Mouse (Mus musculus) spleen, postnatal 10 days (tissue): ENCODE measurements around the gene Lrrc20.
A peak's percentile ranks its signal among the peaks of the same experiment; 100 is the strongest.
"Not testable (repeated sequence)": the region's sequence is repeated elsewhere in the genome, so short reads cannot be mapped to it uniquely, and the experiment has no call there.

Source experiments
- DNase-seq, 2 experiments: peaks; one replicate each; pipeline ENCODE4 v3.0.0; 2021 to 2022; ENCODE audit warnings: low spot score in 2 of 2

Lrrc20 gene

DNA sequence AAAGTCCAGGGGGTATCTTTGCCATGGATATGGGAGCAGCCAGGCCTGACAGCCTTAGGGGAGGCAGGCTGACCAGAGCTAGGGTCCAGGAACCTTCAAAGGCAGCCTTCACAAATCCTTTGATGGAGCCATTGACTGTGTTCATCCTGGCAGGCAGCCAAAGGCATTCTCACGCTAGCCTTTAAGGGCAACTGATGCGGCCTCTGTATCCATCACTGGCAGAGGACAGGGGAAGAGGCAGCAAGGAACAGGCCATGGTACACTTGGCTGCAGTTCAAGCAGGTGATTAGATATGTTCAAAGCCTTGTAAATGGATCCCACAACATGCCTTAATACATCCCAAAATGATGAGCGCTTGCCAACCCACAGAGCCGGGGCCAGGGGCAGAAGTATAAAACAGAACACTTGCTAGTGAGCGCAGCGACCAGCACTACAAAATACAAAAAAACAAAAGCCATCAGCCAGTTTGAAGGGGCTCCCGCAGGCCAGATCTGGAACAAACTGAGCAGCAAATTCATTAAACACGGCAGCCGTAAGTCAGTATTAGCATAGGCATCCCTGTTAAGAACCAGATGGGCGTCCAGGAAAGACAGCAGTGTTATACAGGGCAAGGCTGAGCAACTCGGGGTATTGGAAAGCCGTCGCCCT lies 100.6 kb downstream of the Lrrc20 start:
- no peak for DNase-seq

DNA sequence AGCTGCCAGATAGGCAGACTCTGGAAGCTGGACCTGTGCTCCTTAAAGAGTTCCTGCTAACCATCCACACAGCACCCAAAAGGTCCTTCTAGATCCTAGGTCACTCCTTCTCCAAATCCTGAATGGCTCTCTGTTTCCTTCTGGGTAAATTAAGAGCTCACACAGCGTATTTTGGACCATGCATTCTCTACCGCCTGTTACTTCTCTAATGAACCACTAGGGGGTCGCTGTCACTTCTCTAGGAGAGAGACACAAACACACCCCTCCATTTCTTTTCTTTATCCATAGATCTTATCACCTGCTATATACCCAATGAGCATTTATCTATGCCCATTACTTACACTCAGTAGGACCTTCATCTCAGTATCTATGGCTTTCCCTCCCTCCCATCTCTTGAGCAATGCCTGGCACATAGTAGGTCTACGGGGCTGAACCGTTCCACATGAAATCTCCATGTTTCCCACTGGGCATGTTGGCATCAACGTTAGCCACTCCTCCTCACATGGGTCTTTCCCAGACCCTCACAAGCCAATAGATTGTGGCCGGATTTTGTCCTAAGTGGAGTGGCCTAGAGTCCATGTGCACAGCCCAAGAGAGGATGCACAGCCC lies 111.7 kb downstream of the Lrrc20 start:
- DNase-seq = no peak

DNA sequence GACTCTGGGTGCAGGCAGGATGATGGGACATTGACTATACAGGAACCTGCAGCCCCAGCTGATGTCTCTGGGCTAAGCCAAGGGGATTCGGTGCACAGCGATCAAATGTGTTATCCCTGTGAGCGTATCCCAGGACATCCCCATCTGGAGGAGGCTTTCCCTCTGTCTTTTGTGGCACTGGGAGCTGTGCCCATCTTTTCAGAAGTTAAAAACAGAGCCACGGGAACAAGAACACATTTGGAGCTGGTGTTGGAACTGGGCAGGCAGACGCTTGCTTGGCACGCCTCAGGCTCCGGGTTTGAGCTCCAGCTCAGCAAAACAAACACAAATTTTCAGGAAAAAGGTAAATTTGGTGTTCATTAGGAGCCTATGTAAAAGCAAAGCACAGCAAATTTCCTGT lies 122.4 kb downstream of the Lrrc20 start:
- no peak for DNase-seq

GRCm38 (mm10) chr10:61599556-61600114 lies 124.0 kb downstream of the Lrrc20 start:
- DNase-seq = no peak

GRCm38 (mm10) chr10:61602283-61603033 lies 126.9 kb downstream of the Lrrc20 start:
- DNase-seq = peak; percentile 34 to 79

GRCm38 (mm10) chr10:61604376-61605065 lies 128.9 kb downstream of the Lrrc20 start:
- no peak for DNase-seq

GRCm38 (mm10) chr10:61605381-61605780 lies 129.8 kb downstream of the Lrrc20 start:
- DNase-seq = not testable (repeated sequence)

DNA sequence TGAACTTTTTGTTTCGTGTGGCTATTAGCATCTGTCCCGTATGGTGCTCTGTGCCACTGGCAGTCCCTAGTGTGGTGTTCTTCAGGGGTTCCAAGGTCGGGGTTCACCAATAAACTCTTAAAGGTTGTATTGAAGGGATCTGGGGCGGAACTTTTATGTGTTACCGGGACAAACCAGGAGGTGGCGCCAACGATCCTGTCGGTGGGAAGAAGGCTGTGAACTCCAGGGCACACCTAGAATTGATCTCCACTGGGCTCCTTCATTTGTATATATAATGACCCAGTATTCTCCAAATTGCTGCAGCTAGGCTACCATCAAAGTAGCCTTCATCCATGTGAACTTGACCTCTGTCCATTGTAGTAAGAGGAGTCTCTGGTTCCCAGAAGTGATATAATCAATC lies 130.2 kb downstream of the Lrrc20 start:
- peak; percentile 53 to 79 for DNase-seq

DNA sequence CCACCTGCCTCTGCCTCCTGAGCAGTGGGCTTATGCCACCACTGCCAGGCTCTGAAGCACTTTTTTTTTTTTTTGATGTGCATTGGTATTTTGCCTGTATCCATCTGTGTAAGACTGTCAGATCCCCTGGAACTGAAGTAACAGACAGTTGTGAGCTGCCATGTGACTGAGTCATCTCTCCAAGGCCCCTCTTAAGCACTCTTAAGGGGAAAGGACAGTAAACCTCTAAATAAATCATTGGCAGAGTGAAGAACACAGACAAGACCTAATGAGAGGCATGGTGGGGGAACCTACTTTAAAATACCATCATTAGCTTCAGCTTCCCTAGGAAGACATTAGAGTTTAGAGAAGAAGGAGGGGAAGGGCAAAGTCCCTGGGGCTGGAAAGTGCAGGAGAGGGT lies 132.6 kb downstream of the Lrrc20 start:
- no peak for DNase-seq

- peak in 1 of 2 experiments; percentile 67 for DNase-seq
Measured at GRCm38 (mm10) chr10:61610650-61611235, 135.1 kb downstream of the Lrrc20 start.

DNA sequence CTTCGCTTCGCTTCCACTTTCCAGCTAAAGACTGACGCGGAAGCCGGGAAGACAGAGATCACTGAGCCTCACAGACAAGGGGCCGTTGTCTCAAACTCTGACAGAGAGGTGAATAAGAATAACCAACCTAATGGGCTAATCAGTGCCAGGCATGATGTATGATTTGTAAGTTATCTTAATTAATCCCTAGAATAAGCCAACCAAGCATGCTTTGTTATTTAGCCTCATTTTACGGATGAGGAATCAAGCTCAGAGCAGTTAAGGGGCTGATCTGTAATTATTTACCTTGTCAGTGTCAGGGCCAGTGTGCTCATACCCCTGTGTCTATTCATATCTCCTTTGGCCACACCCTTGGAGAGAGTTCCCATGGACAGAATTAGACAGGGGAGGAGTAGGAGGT lies 138.7 kb downstream of the Lrrc20 start:
- DNase-seq = no peak

GRCm38 (mm10) chr10:61618528-61618927 lies 142.9 kb downstream of the Lrrc20 start:
- no peak for DNase-seq

DNA sequence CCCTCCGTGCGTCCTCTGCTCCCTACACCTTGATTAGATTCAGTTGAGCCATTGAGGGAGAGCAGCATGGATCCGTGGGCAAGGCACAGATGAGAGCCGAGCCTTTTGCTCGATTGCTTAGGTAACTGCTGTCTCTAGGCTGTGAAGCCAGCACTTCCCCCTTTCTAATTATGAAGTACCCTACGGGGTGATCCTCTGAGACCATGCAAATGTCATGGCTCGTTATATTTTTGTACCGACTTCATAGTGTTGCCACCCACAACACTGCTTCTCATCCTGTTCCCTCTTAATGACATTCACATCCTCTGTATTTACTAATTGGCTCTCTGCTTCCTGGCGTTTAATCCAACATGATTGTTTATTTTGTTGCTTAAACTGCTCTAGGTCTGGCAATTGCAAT lies 146.1 kb downstream of the Lrrc20 start:
- DNase-seq = peak in 1 of 2 experiments; percentile 17

DNA sequence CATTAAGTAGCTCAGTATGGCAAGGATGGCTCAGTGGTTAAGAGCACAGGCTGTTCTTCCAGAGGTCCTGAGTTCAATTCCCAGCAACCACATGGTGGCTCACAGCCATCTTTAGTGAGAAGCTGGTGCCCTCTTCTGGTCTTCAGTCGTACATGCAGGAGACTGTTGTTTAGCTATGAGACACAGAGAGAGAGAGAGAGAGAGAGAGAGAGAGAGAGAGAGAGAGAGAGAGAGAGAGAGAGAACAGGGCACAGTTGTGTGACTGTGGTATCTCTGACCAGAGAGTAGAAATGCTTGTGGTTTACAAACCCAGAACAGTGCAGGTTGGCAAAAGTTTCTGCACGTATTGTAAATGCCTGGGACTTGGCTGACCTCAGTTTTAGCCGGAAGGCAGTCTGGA lies 148.3 kb downstream of the Lrrc20 start:
- not testable (repeated sequence) for DNase-seq

GRCm38 (mm10) chr10:61624771-61625170 lies 149.2 kb downstream of the Lrrc20 start:
- DNase-seq = no peak

GRCm38 (mm10) chr10:61625381-61626257 lies 150.0 kb downstream of the Lrrc20 start:
- DNase-seq = peak in 1 of 2 experiments; percentile 22

DNA sequence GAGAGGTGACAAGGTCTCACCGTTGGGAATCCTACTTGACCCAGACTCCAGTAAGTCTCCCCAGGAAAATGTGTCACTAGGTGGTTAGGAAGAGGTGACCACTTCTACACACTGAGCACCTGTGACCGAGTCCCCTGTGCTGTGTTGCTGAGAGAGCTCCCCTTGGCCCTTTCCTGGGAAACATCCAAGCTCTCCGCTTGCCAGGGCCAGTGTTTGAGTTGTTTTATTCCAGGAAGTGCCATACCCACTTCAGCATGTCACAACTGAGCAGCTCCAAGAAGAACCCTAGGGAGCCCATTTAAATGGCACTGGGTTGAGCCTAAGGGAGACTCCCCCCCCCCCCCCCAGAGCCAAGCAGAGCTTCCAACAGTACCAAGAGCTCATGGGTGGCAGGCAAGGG lies 150.9 kb downstream of the Lrrc20 start:
- DNase-seq = no peak

GRCm38 (mm10) chr10:61627195-61627937 lies 151.8 kb downstream of the Lrrc20 start:
- no peak for DNase-seq

- DNase-seq = no peak
Measured at GRCm38 (mm10) chr10:61627938-61628250, 152.3 kb downstream of the Lrrc20 start.
